Mouse (Mus musculus) embryonic facial prominence, embryonic 11.5 days (tissue): ENCODE measurements around the gene Prpf19. TPM values are rescaled to one million over a fixed set of nuclear protein-coding genes. Genes with fewer than 3 reads are reported as not detected.

Experiments used
- ATAC-seq: fragments of 200-750 bp; cut with Nextera tagmentation; replicated peaks from 2 replicates; pipeline ENCODE4 v1.8.0; 2017; ENCODE audit warnings: low read depth; ENCODE audit not compliant: insufficient number of reproducible peaks, low FRiP score, low TSS enrichment
- DNase-seq: peaks from one replicate; pipeline ENCODE4 v3.0.0-alpha.2; 2015; ENCODE audit warnings: low spot score
- H3K27ac ChIP-seq: fragments of 300-500 bp; sonication (generic); replicated peaks from 2 replicates; pipeline ENCODE4 v1.5.1; 2014; ENCODE audit warnings: mild to moderate bottlenecking, low read depth, low read length, control low read depth
- H3K27me3 ChIP-seq: fragments of 300-500 bp; sonication (generic); 2 replicates; pipeline ENCODE4 v1.6.1; 2014; ENCODE audit warnings: mild to moderate bottlenecking, low read length, moderate library complexity, mixed read lengths; ENCODE audit not compliant: control insufficient read depth, insufficient read depth
- H3K36me3 ChIP-seq: fragments of 300-500 bp; sonication (generic); replicated peaks from 2 replicates; pipeline ENCODE4 v1.6.1; 2014; ENCODE audit warnings: low read depth, mild to moderate bottlenecking, low read length, moderate library complexity, mixed read lengths; ENCODE audit not compliant: control insufficient read depth, insufficient read depth
- H3K4me1 ChIP-seq: fragments of 300-500 bp; sonication (generic); 2 replicates; pipeline ENCODE4 v1.6.1; 2014; ENCODE audit warnings: low read length, mixed read lengths; ENCODE audit not compliant: control insufficient read depth, insufficient read depth
- H3K4me2 ChIP-seq: fragments of 300-500 bp; sonication (generic); 2 replicates; pipeline ENCODE4 v1.6.1; 2014; ENCODE audit warnings: low read depth, mild to moderate bottlenecking, control low read depth, low read length, moderate library complexity
- H3K4me3 ChIP-seq: fragments of 300-500 bp; sonication (generic); 2 replicates; pipeline ENCODE4 v1.5.1; 2014; ENCODE audit warnings: low read depth, low read length, control low read depth
- H3K9ac ChIP-seq: fragments of 300-500 bp; sonication (generic); replicated peaks from 2 replicates; pipeline ENCODE4 v1.6.1; 2014; ENCODE audit warnings: mild to moderate bottlenecking, control low read depth, low read length
- H3K9me3 ChIP-seq: fragments of 300-500 bp; sonication (generic); replicated peaks from 2 replicates; pipeline ENCODE4 v1.6.1; 2016; ENCODE audit warnings: mild to moderate bottlenecking, low read length, inconsistent platforms, mixed read lengths; ENCODE audit not compliant: control insufficient read depth
- WGBS: fragments of 180-500 bp; shearing (Covaris S2); extraction: QIAGEN DNeasy Blood & Tissue Kit; methylation state at CpG from one replicate; pipeline ENCODE4 v1.1.7; 2014; 5-methylcytosine and 5-hydroxymethylcytosine counted together
- polyA plus RNA-seq: library from polyadenylated mRNA; unstranded; fragments of >200 nt; fragmentation: Nextera tagmentation; extraction: Ambion mirVana; gene quantifications from 2 replicates; pipeline ENCODE4 v1.2.1, GENCODE M21; 2014

Prpf19 gene
- polyA plus RNA-seq, 1 experiment from 2014 or later: 48.4 TPM

GRCm38 (mm10) chr19:10930641-10931040 is 35.6 kb downstream of the Prpf19 start:
- 77% methylated on average over 2 of the region's 2 CpGs for WGBS

GRCm38 (mm10) chr19:10935029-10935428 is 40.0 kb downstream of the Prpf19 start:
- H3K27me3 ChIP-seq: no peaks in the 10 kb centered on the region
- no peaks in the 10 kb centered on the region for H3K36me3 ChIP-seq
- no peaks in the 10 kb centered on the region for H3K4me1 ChIP-seq
- H3K9me3 ChIP-seq: no peaks in the 10 kb centered on the region
- no peak overlapping the region for H3K27ac ChIP-seq
- DNase-seq: no peak
- H3K9ac ChIP-seq: no peak overlapping the region
- WGBS: 39% methylated on average over 5 of the region's 5 CpGs
- H3K4me3 ChIP-seq: no peak overlapping the region
- no peak for ATAC-seq
- H3K4me2 ChIP-seq: no peak overlapping the region

More at GRCm38 (mm10) chr19:10930641-10931040, 35.6 kb downstream of the Prpf19 start:
- Histone ChIP-seq H3K27ac (no peak overlapping the region), H3K9me3 (no peaks in the 10 kb centered on the region), H3K4me3 (no peak overlapping the region), H3K36me3 (no peaks in the 10 kb centered on the region), H3K4me2 (no peak overlapping the region), H3K27me3 (no peaks in the 10 kb centered on the region), H3K9ac (no peak overlapping the region), H3K4me1 (no peaks in the 10 kb centered on the region)
- no peak for DNase-seq
- no peak for ATAC-seq

- H3K4me1 ChIP-seq: no peaks in the 10 kb centered on the region; the same call in 1 of the 2 replicates
- no peak overlapping the region for H3K27ac ChIP-seq
These were observed 41.0 kb downstream of the Prpf19 start for GRCm38 (mm10) chr19:10936077-10936476.

GRCm38 (mm10) chr19:10937110-10937563 is 42.1 kb downstream of the Prpf19 start, which contains the start of gene Ptgdr2:
Gene Ptgdr2, plus strand, starts transcription at chr19:10937160.
- Histone ChIP-seq H3K9ac (no peak within 1 kb of the TSS), H3K4me1 (no peaks in the 10 kb centered on the region; the same call in 1 of the 2 replicates), H3K4me3 (no peak within 1 kb of the TSS), H3K27me3 (no peaks in the 10 kb centered on the region), H3K27ac (no peak within 1 kb of the TSS), H3K9me3 (no peaks in the 10 kb centered on the region), H3K4me2 (no peak within 1 kb of the TSS), H3K36me3 (no peaks in the 10 kb centered on the region)
- DNase-seq (no peak), ATAC-seq (no peak)
- 54% methylated on average over 5 of the region's 5 CpGs for WGBS

More at GRCm38 (mm10) chr19:10936077-10936476, 41.0 kb downstream of the Prpf19 start:
- no peak overlapping the region for H3K4me3 ChIP-seq
- no peaks in the 10 kb centered on the region for H3K27me3 ChIP-seq
- no peak overlapping the region for H3K4me2 ChIP-seq
- H3K36me3 ChIP-seq: no peaks in the 10 kb centered on the region
- ATAC-seq: no peak
- H3K9ac ChIP-seq: no peak overlapping the region
- no peak for DNase-seq
- WGBS: 88% methylated on average over 5 of the region's 5 CpGs
- no peaks in the 10 kb centered on the region for H3K9me3 ChIP-seq

GRCm38 (mm10) chr19:10938771-10939170 is 43.7 kb downstream of the Prpf19 start:
- Histone ChIP-seq H3K9me3 (no peaks in the 10 kb centered on the region), H3K27ac (no peak overlapping the region), H3K4me3 (no peak overlapping the region), H3K27me3 (no peaks in the 10 kb centered on the region), H3K36me3 (0 out of 2 replicates have a peak, but pooled peaks cover under 1% of the 10 kb centered on the region), H3K4me1 (no peaks in the 10 kb centered on the region; the same call in 1 of the 2 replicates), H3K4me2 (no peak overlapping the region), H3K9ac (no peak overlapping the region)
- 56% methylated on average over 3 of the region's 3 CpGs for WGBS
- DNase-seq: no peak
- no peak for ATAC-seq

GRCm38 (mm10) chr19:10940097-10940800 is 45.2 kb downstream of the Prpf19 start:
- H3K27ac ChIP-seq: no peak overlapping the region
- no peaks in the 10 kb centered on the region for H3K9me3 ChIP-seq
- DNase-seq (peak; percentile 91), ATAC-seq (peak; percentile 89)
- peak overlapping the region; percentile 33 for H3K4me3 ChIP-seq
- H3K4me2 ChIP-seq: peak overlapping the region; percentile 73
- H3K36me3 ChIP-seq: peaks cover 12% of the 10 kb centered on the region; the same call in 1 of the 2 replicates
- WGBS: 16% methylated on average over 37 of the region's 37 CpGs
- H3K4me1 ChIP-seq: no peaks in the 10 kb centered on the region; the same call in 1 of the 2 replicates
- peak overlapping the region; percentile 76 for H3K9ac ChIP-seq
- H3K27me3 ChIP-seq: no peaks in the 10 kb centered on the region

- peak; percentile 60 for DNase-seq
- Histone ChIP-seq H3K9ac (peak overlapping the region; percentile 76), H3K36me3 (peaks cover 12% of the 10 kb centered on the region; the same call in 1 of the 2 replicates), H3K4me3 (peak overlapping the region; percentile 33), H3K9me3 (no peaks in the 10 kb centered on the region), H3K27me3 (no peaks in the 10 kb centered on the region), H3K27ac (no peak overlapping the region), H3K4me1 (no peaks in the 10 kb centered on the region; the same call in 1 of the 2 replicates), H3K4me2 (peak overlapping the region; percentile 73)
- WGBS: 2% methylated on average over 40 of the region's 40 CpGs
- peak; percentile 68 for ATAC-seq
These were observed 45.9 kb downstream of the Prpf19 start for GRCm38 (mm10) chr19:10940801-10941457.

- no peak overlapping the region for H3K4me3 ChIP-seq
- no peaks in the 10 kb centered on the region for H3K27me3 ChIP-seq
- H3K9ac ChIP-seq: no peak overlapping the region
- DNase-seq (no peak), ATAC-seq (no peak)
- no peak overlapping the region for H3K27ac ChIP-seq
- H3K36me3 ChIP-seq: peaks cover 12% of the 10 kb centered on the region; the same call in 1 of the 2 replicates
- no peak overlapping the region for H3K4me2 ChIP-seq
- H3K9me3 ChIP-seq: no peaks in the 10 kb centered on the region
- 84% methylated on average over 3 of the region's 3 CpGs for WGBS
- H3K4me1 ChIP-seq: no peaks in the 10 kb centered on the region; the same call in none of the 2 replicates
These were observed 48.9 kb downstream of the Prpf19 start for GRCm38 (mm10) chr19:10943955-10944354.
